Mouse (Mus musculus) retina, embryonic 14.5 days (tissue): Measurements from ENCODE around the gene Dnajc5.

Source experiments
- DNase-seq: peaks from one replicate; pipeline ENCODE4 v3.0.0-alpha.2; 2015; ENCODE audit warnings: low spot score

The Dnajc5 gene

GRCm38 (mm10) chr2:181511231-181511630 is 9.1 kb upstream of the Dnajc5 start:
- DNase-seq: no peak

GRCm38 (mm10) chr2:181519201-181519600 is 1.1 kb upstream of the Dnajc5 start:
- DNase-seq: peak; percentile 15

- DNase-seq: no peak
These were observed 597 bp downstream of the Dnajc5 start for GRCm38 (mm10) chr2:181520936-181521227.

- no peak for DNase-seq
These were observed 1.2 kb downstream of the Dnajc5 start for GRCm38 (mm10) chr2:181521491-181521890.

GRCm38 (mm10) chr2:181522811-181523210 is 2.5 kb downstream of the Dnajc5 start:
- DNase-seq: peak; percentile 53

- DNase-seq: no peak
These were observed 5.2 kb downstream of the Dnajc5 start for GRCm38 (mm10) chr2:181525526-181525925.

GRCm38 (mm10) chr2:181529076-181529475 is 8.8 kb downstream of the Dnajc5 start:
- no peak for DNase-seq

- no peak for DNase-seq
These were observed 12.3 kb downstream of the Dnajc5 start for GRCm38 (mm10) chr2:181532589-181532988.

- DNase-seq: no peak
These were observed 16.1 kb downstream of the Dnajc5 start for GRCm38 (mm10) chr2:181536410-181536809.

GRCm38 (mm10) chr2:181537444-181538047 is 17.3 kb downstream of the Dnajc5 start:
- peak; percentile 61 for DNase-seq

GRCm38 (mm10) chr2:181541761-181542380 is 21.6 kb downstream of the Dnajc5 start:
- DNase-seq: no peak

- no peak for DNase-seq
These were observed 25.9 kb downstream of the Dnajc5 start for GRCm38 (mm10) chr2:181546142-181546541.

GRCm38 (mm10) chr2:181548227-181548626 is 27.9 kb downstream of the Dnajc5 start:
- DNase-seq: no peak

GRCm38 (mm10) chr2:181548682-181549081 is 28.4 kb downstream of the Dnajc5 start:
- no peak for DNase-seq

GRCm38 (mm10) chr2:181550233-181550632 is 29.9 kb downstream of the Dnajc5 start:
- DNase-seq: no peak

- no peak for DNase-seq
These were observed 33.5 kb downstream of the Dnajc5 start for GRCm38 (mm10) chr2:181553772-181554171.

GRCm38 (mm10) chr2:181567338-181567737 is 47.1 kb downstream of the Dnajc5 start:
- DNase-seq: no peak

GRCm38 (mm10) chr2:181568272-181569008 is 48.2 kb downstream of the Dnajc5 start:
- DNase-seq: peak; percentile 78

- no peak for DNase-seq
These were observed 49.6 kb downstream of the Dnajc5 start for GRCm38 (mm10) chr2:181569856-181570255.

- no peak for DNase-seq
These were observed 50.1 kb downstream of the Dnajc5 start for GRCm38 (mm10) chr2:181570375-181570774.

- DNase-seq: no peak
These were observed 50.8 kb downstream of the Dnajc5 start for GRCm38 (mm10) chr2:181570921-181571595.

GRCm38 (mm10) chr2:181571941-181572670 is 51.8 kb downstream of the Dnajc5 start:
- no peak for DNase-seq
